Mouse (Mus musculus): Measurements from ENCODE around the gene Clcnkb.
A peak's percentile ranks its signal among the peaks of the same experiment; 100 is the strongest.

The Clcnkb gene

GRCm38 (mm10) chr4:141415924-141416323, at the start of gene Clcnkb:
Gene Clcnkb (minus strand): TSS chr4:141416014.
- DNase-seq (ENCODE audit: low spot score in 2 of 2): peak in 1 of 2 experiments; percentile 54

- no peak for DNase-seq (ENCODE audit: low spot score in 2 of 2)
Observed at GRCm38 (mm10) chr4:141464722-141465121, 48.9 kb upstream of the Clcnkb start.

GRCm38 (mm10) chr4:141463472-141463871, 47.7 kb upstream of the Clcnkb start:
- peak in 1 of 2 experiments; percentile 53 for DNase-seq (ENCODE audit: low spot score in 2 of 2)

- DNase-seq (ENCODE audit: low spot score in 2 of 2): no peak
Observed at GRCm38 (mm10) chr4:141461576-141461975, 45.8 kb upstream of the Clcnkb start.

GRCm38 (mm10) chr4:141461088-141461487, 45.3 kb upstream of the Clcnkb start:
- DNase-seq (ENCODE audit: low spot score in 2 of 2): peak in 1 of 2 experiments; percentile 43

- DNase-seq (ENCODE audit: low spot score in 2 of 2): peak in 1 of 2 experiments; percentile 58
Observed at GRCm38 (mm10) chr4:141460481-141460880, 44.7 kb upstream of the Clcnkb start.

GRCm38 (mm10) chr4:141459766-141460165, 44.0 kb upstream of the Clcnkb start:
- peak in 1 of 2 experiments; percentile 53 for DNase-seq (ENCODE audit: low spot score in 2 of 2)

GRCm38 (mm10) chr4:141458888-141459287, 43.1 kb upstream of the Clcnkb start:
- peak in 1 of 2 experiments; percentile 54 for DNase-seq (ENCODE audit: low spot score in 2 of 2)

GRCm38 (mm10) chr4:141458236-141458635, 42.4 kb upstream of the Clcnkb start:
- peak in 1 of 2 experiments; percentile 57 for DNase-seq (ENCODE audit: low spot score in 2 of 2)

GRCm38 (mm10) chr4:141456193-141456938, 40.6 kb upstream of the Clcnkb start:
- peak in 1 of 2 experiments; percentile 53 for DNase-seq (ENCODE audit: low spot score in 2 of 2)

GRCm38 (mm10) chr4:141455526-141455925, 39.7 kb upstream of the Clcnkb start:
- peak in 1 of 2 experiments; percentile 47 for DNase-seq (ENCODE audit: low spot score in 2 of 2)

- DNase-seq (ENCODE audit: low spot score in 2 of 2): peak in 1 of 2 experiments; percentile 57
Observed at GRCm38 (mm10) chr4:141454581-141455350, 39.0 kb upstream of the Clcnkb start.

GRCm38 (mm10) chr4:141451916-141452450, 36.2 kb upstream of the Clcnkb start:
- peak in 1 of 2 experiments; percentile 54 for DNase-seq (ENCODE audit: low spot score in 2 of 2)

GRCm38 (mm10) chr4:141451251-141451650, 35.4 kb upstream of the Clcnkb start:
- no peak for DNase-seq (ENCODE audit: low spot score in 2 of 2)

- peak in 1 of 2 experiments; percentile 54 for DNase-seq (ENCODE audit: low spot score in 2 of 2)
Observed at GRCm38 (mm10) chr4:141446211-141446610, 30.4 kb upstream of the Clcnkb start.

GRCm38 (mm10) chr4:141445328-141445720, 29.5 kb upstream of the Clcnkb start:
- peak in 1 of 2 experiments; percentile 57 for DNase-seq (ENCODE audit: low spot score in 2 of 2)

- peak; percentile 89 to 95 for DNase-seq (ENCODE audit: low spot score in 2 of 2)
Observed at GRCm38 (mm10) chr4:141444451-141445327, 28.9 kb upstream of the Clcnkb start, which contains the start of gene Zbtb17. Gene Zbtb17 (plus strand): TSS chr4:141444654.

GRCm38 (mm10) chr4:141443641-141444429, 28.0 kb upstream of the Clcnkb start:
- DNase-seq (ENCODE audit: low spot score in 2 of 2): peak in 1 of 2 experiments; percentile 57

GRCm38 (mm10) chr4:141440877-141441276, 25.1 kb upstream of the Clcnkb start:
- DNase-seq (ENCODE audit: low spot score in 2 of 2): peak in 1 of 2 experiments; percentile 41

GRCm38 (mm10) chr4:141439083-141439803, 23.4 kb upstream of the Clcnkb start:
- peak in 1 of 2 experiments; percentile 51 for DNase-seq (ENCODE audit: low spot score in 2 of 2)
